Mouse (Mus musculus): ENCODE measurements around the gene Ptpn7. TPM values are rescaled to one million over a fixed set of nuclear protein-coding genes. Genes with fewer than 3 reads are reported as not detected.

Ptpn7 gene
- polyA plus RNA-seq, 1 experiment from 2014 or later = 20.5 TPM

DNA sequence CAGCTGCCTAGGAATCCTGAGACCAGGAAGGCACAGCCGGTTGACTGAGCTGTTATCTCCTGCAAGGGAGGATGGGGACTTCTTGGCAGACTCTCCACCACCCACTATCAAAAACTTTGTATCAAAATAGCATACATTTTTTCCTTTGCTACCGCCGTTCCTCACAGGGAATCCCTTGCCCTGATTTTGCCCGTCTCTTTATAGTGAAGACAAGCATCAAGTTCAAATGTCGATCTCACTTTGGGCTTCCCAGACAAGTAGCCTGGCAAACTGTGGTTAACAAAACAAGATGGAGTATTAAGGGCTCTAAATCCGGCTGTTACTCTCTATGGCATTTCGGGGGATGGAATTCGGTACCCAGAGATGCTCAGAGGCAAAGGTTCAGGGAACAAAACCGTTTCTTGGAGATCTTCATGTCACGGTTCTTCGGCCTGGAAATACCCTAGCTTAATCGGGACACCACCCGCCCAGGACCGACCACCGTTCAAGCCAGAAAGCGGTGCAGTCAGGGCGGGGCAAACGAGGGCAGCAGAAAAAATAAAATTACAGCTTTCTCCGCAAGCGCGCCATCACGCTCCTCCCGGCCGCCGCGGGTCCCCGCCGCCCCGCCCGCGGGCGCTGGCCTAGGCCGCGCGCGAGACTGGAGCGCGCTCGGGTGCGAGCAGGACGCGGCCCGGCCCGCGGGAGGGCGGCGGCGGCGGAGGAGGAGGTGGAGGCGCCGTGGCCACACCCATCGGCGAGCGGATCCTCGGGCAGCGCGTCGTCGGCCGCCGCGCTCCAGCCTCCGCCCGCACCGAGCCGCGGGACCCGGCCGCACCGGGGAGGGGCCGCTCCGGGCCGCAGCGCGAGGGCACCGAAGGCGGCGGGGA lies 13.8 kb downstream of the Ptpn7 start, which contains the start of gene Arl8a:
TSS of gene Arl8a (plus strand) at position 748 of the 869 bp plus-strand sequence.
- Histone ChIP-seq H3K4me1 (ENCODE audit: control insufficient read depth, insufficient read depth, low read length) (peaks cover 15% of the 10 kb centered on the region), H3K9ac (ENCODE audit: low read length) (peak within 1 kb of the TSS; percentile 97), H3K4me3 (ENCODE audit: low read length) (peak within 1 kb of the TSS; percentile 97), H3K36me3 (ENCODE audit: control insufficient read depth, insufficient read depth) (no peaks in the 10 kb centered on the region), H3K9me3 (replicated peaks; ENCODE audit: control insufficient read depth, low read length) (no peaks in the 10 kb centered on the region), H3K4me2 (ENCODE audit: low read depth, low read length) (peak within 1 kb of the TSS; percentile 88), H3K27me3 (ENCODE audit: control insufficient read depth, insufficient read depth, low read length) (peaks cover 26% of the 10 kb centered on the region), H3K27ac (ENCODE audit: low read length) (peak within 1 kb of the TSS; percentile 89)
- under 1% methylated on average over 66 of the region's 78 CpGs for WGBS
- ATAC-seq (replicated peaks; ENCODE audit: extremely low read depth, insufficient read depth, low FRiP score) = peak; percentile 79

DNA sequence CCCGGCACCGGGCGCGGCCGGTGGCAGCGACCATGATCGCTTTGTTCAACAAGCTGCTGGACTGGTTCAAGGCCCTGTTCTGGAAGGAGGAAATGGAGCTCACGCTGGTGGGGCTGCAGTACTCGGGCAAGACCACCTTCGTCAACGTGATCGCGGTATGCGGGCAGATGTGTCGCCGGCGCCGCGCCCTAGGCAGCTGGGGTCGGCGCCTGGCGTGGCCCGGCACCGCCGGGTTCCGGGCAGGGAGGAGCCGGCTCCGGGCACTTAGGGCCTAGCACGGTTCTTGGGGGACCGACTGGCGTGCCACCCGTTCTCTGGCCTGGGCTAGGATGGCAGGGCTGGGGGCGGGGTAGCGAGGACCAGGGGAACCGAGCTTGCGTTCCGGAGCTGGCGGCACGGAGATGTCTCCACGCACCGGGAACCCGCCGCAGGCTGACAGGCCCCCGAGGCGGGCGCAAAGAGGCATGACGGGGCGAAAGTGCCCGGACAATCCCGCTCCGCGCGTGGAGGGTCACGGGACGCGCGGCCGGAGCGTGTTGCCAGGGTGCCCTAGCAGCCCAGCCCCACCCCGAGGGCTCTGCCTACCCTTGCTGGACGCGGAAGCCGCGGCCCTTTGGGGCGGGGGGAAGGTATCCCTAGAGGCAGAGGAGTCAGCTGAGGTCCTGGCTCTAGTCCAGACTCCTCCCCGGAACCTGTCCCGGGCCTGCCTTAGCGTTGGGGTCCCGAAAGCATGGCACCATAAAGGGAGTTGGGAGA lies 14.6 kb downstream of the Ptpn7 start:
- H3K27me3 ChIP-seq (ENCODE audit: control insufficient read depth, insufficient read depth, low read length) = peaks cover 22% of the 10 kb centered on the region

GRCm38 (mm10) chr1:135147702-135148058 lies 15.2 kb downstream of the Ptpn7 start:
- Histone ChIP-seq H3K4me3 (ENCODE audit: low read length) (peak overlapping the region; percentile 97), H3K27ac (ENCODE audit: low read length) (peak overlapping the region; percentile 89), H3K4me1 (ENCODE audit: control insufficient read depth, insufficient read depth, low read length) (peaks cover 15% of the 10 kb centered on the region), H3K9me3 (replicated peaks; ENCODE audit: control insufficient read depth, low read length) (no peaks in the 10 kb centered on the region), H3K4me2 (ENCODE audit: low read depth, low read length) (peak overlapping the region; percentile 88), H3K9ac (ENCODE audit: low read length) (peak overlapping the region; percentile 97), H3K27me3 (ENCODE audit: control insufficient read depth, insufficient read depth, low read length) (peaks cover 22% of the 10 kb centered on the region), H3K36me3 (ENCODE audit: control insufficient read depth, insufficient read depth) (peaks cover 4% of the 10 kb centered on the region; the same call in 1 of the 2 replicates)
- ATAC-seq (replicated peaks; ENCODE audit: extremely low read depth, insufficient read depth, low FRiP score) = no peak; the same call in 1 of the 2 replicates
- WGBS = 9% methylated on average over 7 of the region's 7 CpGs

More for the DNA sequence above, 14.6 kb downstream of the Ptpn7 start:
- peak overlapping the region; percentile 97 for H3K4me3 ChIP-seq (ENCODE audit: low read length)
- peaks cover 15% of the 10 kb centered on the region for H3K4me1 ChIP-seq (ENCODE audit: control insufficient read depth, insufficient read depth, low read length)
- H3K36me3 ChIP-seq (ENCODE audit: control insufficient read depth, insufficient read depth) = peaks cover under 1% of the 10 kb centered on the region; the same call in 1 of the 2 replicates
- H3K4me2 ChIP-seq (ENCODE audit: low read depth, low read length) = peak overlapping the region; percentile 88
- H3K9ac ChIP-seq (ENCODE audit: low read length) = peak overlapping the region; percentile 97
- peak overlapping the region; percentile 89 for H3K27ac ChIP-seq (ENCODE audit: low read length)
- H3K9me3 ChIP-seq (replicated peaks; ENCODE audit: control insufficient read depth, low read length) = no peaks in the 10 kb centered on the region
- ATAC-seq (replicated peaks; ENCODE audit: extremely low read depth, insufficient read depth, low FRiP score) = peak; percentile 77
- under 1% methylated on average over 69 of the region's 69 CpGs for WGBS

DNA sequence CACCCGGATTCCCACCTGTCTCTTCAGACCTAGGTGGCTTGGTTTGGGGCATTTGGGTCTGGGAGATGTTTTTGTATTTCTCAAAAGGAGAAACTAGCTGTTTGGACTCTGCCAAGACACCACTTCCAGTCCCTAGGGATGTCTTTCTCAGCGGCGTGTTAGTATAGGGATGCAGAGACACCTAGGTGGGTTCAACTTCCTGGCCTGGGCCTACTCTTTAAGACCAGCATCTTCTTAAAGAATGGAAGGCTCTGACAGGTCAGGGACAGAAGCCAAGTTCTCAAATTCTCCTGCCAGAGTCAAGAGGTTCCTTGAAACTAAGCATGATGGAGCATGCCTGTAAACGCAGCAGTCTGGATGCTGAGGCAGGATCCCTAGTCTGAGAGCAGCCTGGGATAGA lies 16.0 kb downstream of the Ptpn7 start:
- Histone ChIP-seq H3K27me3 (ENCODE audit: control insufficient read depth, insufficient read depth, low read length) (peaks cover 15% of the 10 kb centered on the region), H3K27ac (ENCODE audit: low read length) (no peak overlapping the region; the same call in 1 of the 2 replicates), H3K4me1 (ENCODE audit: control insufficient read depth, insufficient read depth, low read length) (peaks cover 15% of the 10 kb centered on the region), H3K4me3 (ENCODE audit: low read length) (peak overlapping the region; percentile 97; the same call in 1 of the 2 replicates), H3K9ac (ENCODE audit: low read length) (no peak overlapping the region), H3K36me3 (ENCODE audit: control insufficient read depth, insufficient read depth) (peaks cover 4% of the 10 kb centered on the region; the same call in 1 of the 2 replicates), H3K4me2 (ENCODE audit: low read depth, low read length) (peak overlapping the region; percentile 88), H3K9me3 (replicated peaks; ENCODE audit: control insufficient read depth, low read length) (no peaks in the 10 kb centered on the region)
- no peak for ATAC-seq (replicated peaks; ENCODE audit: extremely low read depth, insufficient read depth, low FRiP score)
- WGBS = 70% methylated on average over 4 of the region's 4 CpGs

DNA sequence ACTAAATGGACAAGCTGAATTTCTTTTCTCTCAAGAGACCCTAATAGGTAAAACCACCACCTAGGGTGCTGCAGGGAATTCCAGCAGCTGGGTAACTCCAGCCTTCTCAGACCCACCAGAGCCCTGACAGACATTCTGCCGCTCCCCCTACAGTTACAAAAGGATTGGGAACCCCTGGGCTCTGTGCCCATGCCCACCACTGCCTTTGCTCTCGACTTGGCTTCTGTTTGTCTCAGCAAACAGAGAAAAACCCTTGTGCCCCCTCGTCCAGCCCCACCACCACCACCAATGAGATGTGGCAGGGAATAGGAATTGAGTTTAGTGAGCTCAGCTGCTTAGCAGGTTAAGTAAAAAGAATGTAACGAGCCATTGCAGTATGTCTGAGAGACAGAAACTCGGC lies 16.5 kb downstream of the Ptpn7 start:
- no peaks in the 10 kb centered on the region for H3K9me3 ChIP-seq (replicated peaks; ENCODE audit: control insufficient read depth, low read length)
- H3K4me1 ChIP-seq (ENCODE audit: control insufficient read depth, insufficient read depth, low read length) = peaks cover 17% of the 10 kb centered on the region
- no peak overlapping the region for H3K27ac ChIP-seq (ENCODE audit: low read length)
- H3K4me3 ChIP-seq (ENCODE audit: low read length) = no peak overlapping the region
- H3K27me3 ChIP-seq (ENCODE audit: control insufficient read depth, insufficient read depth, low read length) = peaks cover 10% of the 10 kb centered on the region
- ATAC-seq (replicated peaks; ENCODE audit: extremely low read depth, insufficient read depth, low FRiP score) = no peak
- H3K4me2 ChIP-seq (ENCODE audit: low read depth, low read length) = no peak overlapping the region
- H3K36me3 ChIP-seq (ENCODE audit: control insufficient read depth, insufficient read depth) = peaks cover 4% of the 10 kb centered on the region; the same call in 1 of the 2 replicates
- no peak overlapping the region for H3K9ac ChIP-seq (ENCODE audit: low read length)
- WGBS = 71% methylated on average over 5 of the region's 5 CpGs

GRCm38 (mm10) chr1:135154011-135154410 lies 21.5 kb downstream of the Ptpn7 start:
- Histone ChIP-seq H3K27me3 (ENCODE audit: control insufficient read depth, insufficient read depth, low read length) (peaks cover 15% of the 10 kb centered on the region), H3K9ac (ENCODE audit: low read length) (no peak overlapping the region), H3K9me3 (replicated peaks; ENCODE audit: control insufficient read depth, low read length) (no peaks in the 10 kb centered on the region), H3K4me3 (ENCODE audit: low read length) (no peak overlapping the region), H3K27ac (ENCODE audit: low read length) (0 out of 2 replicates have a peak overlapping the region, but pooled peaks have one; percentile 7), H3K4me1 (ENCODE audit: control insufficient read depth, insufficient read depth, low read length) (peaks cover 26% of the 10 kb centered on the region), H3K36me3 (ENCODE audit: control insufficient read depth, insufficient read depth) (peaks cover 12% of the 10 kb centered on the region; the same call in 1 of the 2 replicates), H3K4me2 (ENCODE audit: low read depth, low read length) (peak overlapping the region; percentile 41)
- 25% methylated on average over 13 of the region's 13 CpGs for WGBS
- 0 out of 2 replicates have a peak, but pooled peaks have one; percentile 1 for ATAC-seq (replicated peaks; ENCODE audit: extremely low read depth, insufficient read depth, low FRiP score)

DNA sequence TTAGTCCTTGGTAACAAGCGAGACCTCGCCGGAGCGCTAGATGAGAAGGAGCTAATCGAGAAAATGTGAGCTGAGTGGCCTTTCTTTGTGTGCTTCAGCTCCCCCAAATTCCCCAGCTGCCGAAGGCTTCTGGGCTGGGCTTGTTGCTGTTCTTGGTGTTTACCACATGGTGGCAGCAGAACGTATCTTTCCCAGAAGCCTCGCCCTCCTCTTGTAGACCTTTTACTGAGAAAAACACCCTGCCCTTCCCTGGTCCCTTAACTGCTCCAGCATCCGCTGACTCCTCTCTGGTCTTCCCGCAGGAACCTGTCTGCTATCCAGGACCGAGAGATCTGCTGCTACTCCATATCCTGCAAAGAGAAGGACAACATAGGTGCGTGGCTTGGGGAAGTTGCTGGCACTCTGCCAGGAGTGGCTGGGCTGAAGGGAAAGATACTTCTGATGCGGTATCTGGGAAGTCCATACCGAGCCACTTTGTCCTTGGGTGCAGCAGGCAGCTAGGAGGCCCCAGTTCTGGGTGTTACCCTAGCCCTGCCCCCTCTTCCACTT lies 22.0 kb downstream of the Ptpn7 start:
- ATAC-seq (replicated peaks; ENCODE audit: extremely low read depth, insufficient read depth, low FRiP score) = peak; percentile 56

DNA sequence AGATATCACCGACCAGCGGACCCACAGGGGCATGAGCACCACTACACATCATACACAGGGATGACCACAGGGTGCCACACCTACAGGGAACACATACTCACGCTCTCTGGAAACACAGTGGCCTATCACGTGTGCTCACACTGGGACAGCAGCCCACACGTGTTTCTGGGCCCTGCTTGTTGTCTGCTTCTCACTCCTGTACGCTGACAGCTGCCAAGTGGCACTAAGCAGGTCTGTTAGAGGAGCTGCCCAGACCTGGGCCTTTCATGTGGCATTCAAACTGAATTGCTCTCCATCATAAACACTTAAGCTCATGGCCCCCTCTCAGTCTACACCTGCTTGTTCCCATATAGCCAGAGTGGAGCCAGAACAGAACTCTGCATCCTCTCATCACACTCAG lies 23.8 kb downstream of the Ptpn7 start:
- ATAC-seq (replicated peaks; ENCODE audit: extremely low read depth, insufficient read depth, low FRiP score) = peak; percentile 93
- no peaks in the 10 kb centered on the region for H3K9me3 ChIP-seq (replicated peaks; ENCODE audit: control insufficient read depth, low read length)
- peaks cover 12% of the 10 kb centered on the region; the same call in 1 of the 2 replicates for H3K36me3 ChIP-seq (ENCODE audit: control insufficient read depth, insufficient read depth)
- no peak overlapping the region for H3K4me3 ChIP-seq (ENCODE audit: low read length)
- H3K4me2 ChIP-seq (ENCODE audit: low read depth, low read length) = no peak overlapping the region
- H3K27me3 ChIP-seq (ENCODE audit: control insufficient read depth, insufficient read depth, low read length) = peaks cover 37% of the 10 kb centered on the region
- WGBS = 44% methylated on average over 6 of the region's 6 CpGs
- H3K4me1 ChIP-seq (ENCODE audit: control insufficient read depth, insufficient read depth, low read length) = peaks cover 26% of the 10 kb centered on the region
- no peak overlapping the region for H3K9ac ChIP-seq (ENCODE audit: low read length)
- 0 out of 2 replicates have a peak overlapping the region, but pooled peaks have one; percentile 13 for H3K27ac ChIP-seq (ENCODE audit: low read length)

More for the DNA sequence above, 22.0 kb downstream of the Ptpn7 start:
- peaks cover 20% of the 10 kb centered on the region for H3K27me3 ChIP-seq (ENCODE audit: control insufficient read depth, insufficient read depth, low read length)
- peak overlapping the region; percentile 30 for H3K4me3 ChIP-seq (ENCODE audit: low read length)
- no peak overlapping the region for H3K9ac ChIP-seq (ENCODE audit: low read length)
- peaks cover 12% of the 10 kb centered on the region; the same call in 1 of the 2 replicates for H3K36me3 ChIP-seq (ENCODE audit: control insufficient read depth, insufficient read depth)
- H3K9me3 ChIP-seq (replicated peaks; ENCODE audit: control insufficient read depth, low read length) = no peaks in the 10 kb centered on the region
- peak overlapping the region; percentile 62 for H3K27ac ChIP-seq (ENCODE audit: low read length)
- peaks cover 26% of the 10 kb centered on the region for H3K4me1 ChIP-seq (ENCODE audit: control insufficient read depth, insufficient read depth, low read length)
- peak overlapping the region; percentile 51 for H3K4me2 ChIP-seq (ENCODE audit: low read depth, low read length)
- WGBS = 5% methylated on average over 14 of the region's 14 CpGs

All from heart, embryonic 16.5 days (tissue).